Mouse (Mus musculus): ENCODE data around the gene Osbpl2.

DNA sequence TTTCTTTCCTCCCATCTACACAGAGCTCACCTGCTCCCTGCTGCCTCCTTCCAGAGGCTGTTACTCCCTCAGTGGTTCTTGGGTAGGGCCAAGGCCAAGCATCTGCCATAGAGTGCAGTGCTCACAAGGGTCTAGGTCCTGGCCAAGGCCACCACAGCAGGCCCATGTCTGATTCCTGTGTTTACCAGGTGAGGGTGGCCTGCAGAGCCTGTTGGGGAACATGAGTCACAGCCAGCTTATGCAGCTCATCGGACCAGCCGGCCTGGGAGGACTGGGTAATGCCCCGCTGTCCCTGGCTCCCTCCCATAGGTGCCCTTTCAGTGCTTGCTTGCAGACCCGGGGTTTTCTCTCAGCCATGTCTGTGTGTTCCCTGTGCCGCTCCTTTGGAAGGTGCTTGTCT, 55.0 kb downstream of the Osbpl2 start:
- TF ChIP-seq CTCF (IDR thresholded peaks at IDR 0.05; ENCODE audit: low read depth): no peak
- no peak for TF ChIP-seq EP300 (IDR thresholded peaks at IDR 0.05; ENCODE audit: low read depth)
